Mouse (Mus musculus) megakaryocyte, adult 5-6 weeks (primary cell): ENCODE results near the gene Vmn1r90. TPM values are rescaled to one million over a fixed set of nuclear protein-coding genes. Genes with fewer than 3 reads are reported as not detected.
"Not testable (repeated sequence)": the region's sequence is repeated elsewhere in the genome, so short reads cannot be mapped to it uniquely, and the experiment has no call there.

Experiments
- ATAC-seq: 2 replicates; pipeline ENCODE4 v1.8.0; 2016; ENCODE audit warnings: mild to moderate bottlenecking, inconsistent platforms; ENCODE audit not compliant: poor library complexity, severe bottlenecking
- total RNA-seq, 2 experiments: library from RNA; stranded (forward) in 1 of 2; stranded (reverse) in 1 of 2; fragments of 153-499, 151-499 nt in 1 of 2; fragments of 221-1000, 200-1000 nt in 1 of 2; gene quantifications; 2 replicates each; pipeline versions ENCODE4 v1.2.3 to v1.2.4; 2015 to 2017

The Vmn1r90 gene
- total RNA-seq (2015), result not detected in 2 replicates
- total RNA-seq (2017), result not detected in 2 replicates

DNA sequence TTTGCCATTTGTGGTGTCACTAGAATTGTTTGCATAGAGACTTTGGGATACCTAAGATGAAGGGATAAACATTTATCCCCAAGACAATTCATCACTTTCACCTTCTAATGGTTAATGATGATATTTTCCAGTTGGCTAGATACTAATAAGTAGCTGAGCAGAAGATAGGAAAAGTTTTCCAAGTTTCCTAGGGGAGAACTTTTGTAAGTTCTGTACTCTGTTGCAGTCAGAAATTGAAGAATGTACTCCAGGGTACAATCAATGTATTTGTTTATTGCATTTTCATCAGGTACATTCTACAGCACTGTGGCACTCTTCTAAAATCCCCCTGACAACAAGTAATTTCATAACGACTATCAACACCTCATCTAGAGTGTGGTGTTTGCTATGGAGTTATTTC is at the start of gene Vmn1r90:
Vmn1r90 (minus strand) TSS at position 101 of the 400 bp plus-strand sequence.
- ATAC-seq, result no peak

DNA sequence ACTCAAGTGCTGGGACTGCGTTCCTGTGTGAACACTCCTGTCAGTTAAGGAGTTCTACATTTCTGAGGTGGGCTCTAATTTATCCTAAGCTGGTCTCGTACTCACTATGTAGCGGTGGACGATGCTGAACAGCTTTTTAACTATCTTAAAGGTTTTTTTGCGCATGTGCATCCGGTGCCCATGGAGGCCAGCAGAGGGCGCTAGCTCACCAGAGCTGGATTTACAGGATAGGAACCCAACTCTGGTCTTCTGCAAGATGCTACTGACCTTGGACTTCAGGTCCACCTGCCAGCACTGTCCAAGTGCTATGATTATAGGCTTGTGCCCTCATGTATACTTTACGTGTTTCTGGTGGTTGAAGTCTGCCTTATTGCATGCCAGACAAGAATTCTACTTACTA is 29.7 kb upstream of the Vmn1r90 start:
- not testable (repeated sequence) for ATAC-seq

DNA sequence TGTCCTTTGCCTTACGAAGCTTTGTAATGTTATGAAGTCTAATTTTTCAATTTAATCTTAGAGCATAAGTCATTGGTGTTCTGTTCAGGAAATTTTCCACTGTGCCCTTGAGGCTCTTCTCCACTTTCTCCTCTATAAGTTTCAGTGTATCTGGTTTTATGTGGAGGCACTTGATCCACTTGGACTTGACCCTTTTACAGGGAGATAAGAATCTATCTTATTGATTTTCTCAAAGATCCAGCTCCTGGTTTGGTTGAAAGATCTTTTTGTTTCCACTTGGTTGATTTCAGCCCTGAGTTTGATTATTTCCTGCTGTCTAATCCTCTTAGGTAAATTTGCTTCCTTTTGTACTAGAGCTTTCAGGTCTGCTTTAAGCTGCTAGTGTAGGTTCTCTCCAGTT is 11.0 kb downstream of the Vmn1r90 start:
- no peak for ATAC-seq

DNA sequence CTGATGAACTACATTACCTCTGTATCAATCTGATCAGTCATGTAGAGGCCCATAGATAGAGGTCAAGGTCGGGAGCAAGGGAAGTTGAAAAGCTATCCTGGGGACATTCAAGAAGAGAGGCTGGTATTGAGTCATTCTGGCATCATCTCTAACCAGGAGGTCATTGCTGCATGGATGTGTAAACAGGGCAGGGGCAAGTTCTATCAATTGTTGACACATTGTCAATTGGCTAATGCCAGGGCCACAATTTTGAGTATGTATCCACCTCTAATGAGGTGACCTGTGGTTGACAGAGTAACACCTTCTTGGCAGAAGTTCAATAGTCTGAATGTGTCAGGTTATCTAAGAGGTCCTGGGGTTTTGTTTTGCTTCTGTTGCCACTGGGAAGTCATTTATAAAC is 38.0 kb downstream of the Vmn1r90 start:
- no peak for ATAC-seq

DNA sequence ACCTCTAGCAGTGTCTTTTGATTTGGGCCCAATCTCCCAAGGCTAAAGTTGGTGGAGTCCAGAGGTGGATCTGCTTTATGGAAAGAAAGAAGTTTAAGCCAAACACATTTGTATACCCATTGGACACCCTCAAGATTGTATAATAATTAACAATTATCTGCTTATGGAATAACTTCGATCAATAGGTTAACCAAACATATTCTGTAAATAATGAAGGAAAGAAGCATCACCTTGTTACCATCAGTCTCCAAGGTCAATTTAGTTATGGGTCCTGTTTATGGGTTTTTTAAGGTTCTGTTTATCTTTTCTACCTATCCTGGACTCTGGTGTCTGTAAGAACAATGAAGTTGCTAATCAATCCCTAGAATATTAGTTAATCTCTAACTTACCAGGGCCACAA is 40.7 kb downstream of the Vmn1r90 start:
- no peak for ATAC-seq

DNA sequence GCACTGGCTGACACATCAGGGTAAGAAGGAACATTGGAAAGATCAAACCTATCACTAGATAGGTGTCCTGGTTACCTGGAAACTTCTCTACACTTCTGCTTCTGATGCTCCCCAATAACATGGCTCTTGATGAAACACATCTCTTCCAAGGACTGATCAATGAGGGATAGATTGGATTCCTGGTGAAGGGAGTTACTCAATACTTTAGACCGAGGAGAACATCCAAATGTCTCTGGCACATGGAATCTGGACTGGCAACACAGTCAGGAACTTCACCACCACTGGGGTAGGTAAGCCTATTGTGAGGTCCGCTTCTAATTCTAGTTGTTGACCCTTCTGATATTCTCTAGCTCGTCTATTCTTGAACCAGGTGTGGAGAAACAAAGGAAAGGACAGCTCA is 45.0 kb downstream of the Vmn1r90 start:
- ATAC-seq, result no peak

Other genes with a start within 250 kb of the Vmn1r90 start
- not detected in 2 replicates for gene Obox8, start 229.9 kb downstream of the Vmn1r90 start, total RNA-seq (2015)
- gene Obox8, start 229.9 kb downstream of the Vmn1r90 start, total RNA-seq (2017), result not detected in 2 replicates
- gene Sult2a8, start 116.7 kb downstream of the Vmn1r90 start, total RNA-seq (2015), result not detected in 2 replicates
- not detected in 2 replicates for gene Sult2a8, start 116.7 kb downstream of the Vmn1r90 start, total RNA-seq (2017)
- not detected in 2 replicates for gene Sult2a7, start 69.3 kb downstream of the Vmn1r90 start, total RNA-seq (2015)
- not detected in 2 replicates for gene Sult2a7, start 69.3 kb downstream of the Vmn1r90 start, total RNA-seq (2017)
- not detected in 2 replicates for gene Obox7, start 96.0 kb upstream of the Vmn1r90 start, total RNA-seq (2015)
- not detected in 2 replicates for gene Obox7, start 96.0 kb upstream of the Vmn1r90 start, total RNA-seq (2017)